Mouse (Mus musculus) spleen, adult 2 months (tissue): ENCODE results near the gene Arhgef7.

Experiments
- CTCF ChIP-seq: fragments of 200-500 bp; IDR thresholded peaks from 2 replicates; pipeline ENCODE4 v1.5.1; 2011; ENCODE audit warnings: mild to moderate bottlenecking, inconsistent platforms; ENCODE audit not compliant: insufficient read depth, insufficient read length, insufficient replicate concordance; ENCODE audit errors: extremely low read depth
- POLR2A ChIP-seq: fragments of 200-500 bp; IDR thresholded peaks from 2 replicates; pipeline ENCODE4 v1.6.1; 2011; ENCODE audit warnings: low read depth, low read length, inconsistent platforms

DNA sequence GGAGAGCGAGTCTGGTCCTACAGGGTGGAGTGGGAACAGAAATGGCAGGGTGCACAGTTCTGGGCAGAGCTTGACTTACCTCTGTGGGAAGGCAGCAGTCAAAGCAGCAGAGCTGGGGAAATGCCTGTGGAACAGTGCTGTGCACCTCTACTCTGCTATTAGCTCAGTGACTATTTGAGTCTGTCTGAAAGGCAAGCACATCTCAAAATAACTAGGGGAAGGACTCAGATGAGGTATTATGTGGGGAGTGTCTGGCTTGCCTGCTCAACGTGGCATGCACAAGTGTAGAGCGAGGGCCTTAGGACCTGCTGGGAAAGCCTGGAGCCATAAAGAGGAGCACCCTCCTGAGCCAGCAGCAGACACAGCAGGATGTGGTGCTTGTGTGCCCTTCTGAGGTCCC lies 79.8 kb downstream of the Arhgef7 start:
- TF ChIP-seq CTCF = no peak
- TF ChIP-seq POLR2A = no peak
